Mouse (Mus musculus) kidney, embryonic 16.5 days (tissue): ENCODE results near the gene Dld. TPM values are rescaled to one million over a fixed set of nuclear protein-coding genes. Genes with fewer than 3 reads are reported as not detected.
A peak's percentile ranks its signal among the peaks of the same experiment; 100 is the strongest.

Experiments used
- ATAC-seq: fragments of 200-750 bp; cut with Nextera tagmentation; 2 replicates; pipeline ENCODE4 v1.8.0; 2017; ENCODE audit warnings: moderate TSS enrichment; ENCODE audit not compliant: low FRiP score, low TSS enrichment
- H3K27ac ChIP-seq: fragments of 300-500 bp; sonication (generic); 2 replicates; pipeline ENCODE4 v1.5.1; 2014; ENCODE audit warnings: low read length
- H3K27me3 ChIP-seq: fragments of 300-500 bp; sonication (generic); 2 replicates; pipeline ENCODE4 v1.6.1; 2014; ENCODE audit warnings: low read length, control low read depth, mixed read lengths; ENCODE audit not compliant: insufficient read depth
- H3K36me3 ChIP-seq: fragments of 300-500 bp; sonication (generic); 2 replicates; pipeline ENCODE4 v1.6.1; 2014; ENCODE audit warnings: low read length, control low read depth, mixed read lengths; ENCODE audit not compliant: insufficient read depth
- H3K4me1 ChIP-seq: fragments of 300-500 bp; sonication (generic); 2 replicates; pipeline ENCODE4 v1.6.1; 2014; ENCODE audit warnings: low read length, control low read depth, mixed read lengths; ENCODE audit not compliant: insufficient read depth
- H3K4me2 ChIP-seq: fragments of 300-500 bp; sonication (generic); replicated peaks from 2 replicates; pipeline ENCODE4 v1.6.1; 2014; ENCODE audit warnings: low read depth, low read length
- H3K4me3 ChIP-seq: fragments of 300-500 bp; sonication (generic); 2 replicates; pipeline ENCODE4 v1.5.1; 2014; ENCODE audit warnings: mild to moderate bottlenecking, low read length
- H3K9ac ChIP-seq: fragments of 300-500 bp; sonication (generic); replicated peaks from 2 replicates; pipeline ENCODE4 v1.6.1; 2014; ENCODE audit warnings: low read length
- H3K9me3 ChIP-seq: fragments of 300-500 bp; sonication (generic); 2 replicates; pipeline ENCODE4 v1.6.1; 2016; ENCODE audit warnings: low read length, control low read depth
- WGBS: fragments of 180-500 bp; shearing (Covaris S2); extraction: QIAGEN DNeasy Blood & Tissue Kit; methylation state at CpG from one replicate; pipeline ENCODE4 v1.1.7; 2014; 5-methylcytosine and 5-hydroxymethylcytosine counted together
- polyA plus RNA-seq: library from polyadenylated mRNA; unstranded; fragments of >200 nt; fragmentation: Nextera tagmentation; extraction: Ambion mirVana; gene quantifications from 2 replicates; pipeline ENCODE4 v1.2.1, GENCODE M21; 2015

Gene Dld
- polyA plus RNA-seq, 1 experiment from 2014 or later: 147 TPM

DNA sequence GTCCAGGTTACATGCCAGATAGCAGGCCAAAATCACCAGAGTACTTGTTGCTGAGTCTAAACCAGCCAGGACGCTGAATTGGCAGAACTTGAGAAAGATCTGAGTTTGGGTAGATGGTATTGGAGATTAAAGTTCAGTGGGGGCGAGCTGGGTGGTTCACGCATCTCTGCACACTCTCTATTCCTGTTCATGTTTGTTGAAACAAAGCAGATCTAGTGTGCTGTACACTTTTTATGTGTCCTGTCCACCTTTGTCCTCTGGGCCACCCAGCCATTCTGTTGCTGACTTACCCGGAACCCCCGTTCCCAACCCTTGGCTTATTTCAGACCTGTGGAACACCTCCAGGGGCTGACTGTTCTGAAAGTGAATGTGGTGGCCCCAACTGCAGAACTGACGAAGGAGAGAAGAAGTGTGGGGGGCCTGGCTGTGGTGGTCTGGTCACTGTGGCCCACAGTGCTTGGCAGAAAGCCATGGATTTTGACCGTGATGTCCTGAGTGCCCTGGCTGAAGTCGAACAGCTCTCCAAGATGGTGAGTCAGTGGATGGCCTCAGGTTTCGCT, 28.0 kb downstream of the Dld start:
- Histone ChIP-seq H3K4me2 (no peak overlapping the region), H3K27me3 (no peaks in the 10 kb centered on the region), H3K4me3 (no peak overlapping the region), H3K4me1 (no peaks in the 10 kb centered on the region), H3K27ac (no peak overlapping the region), H3K9me3 (no peaks in the 10 kb centered on the region), H3K36me3 (peaks cover 83% of the 10 kb centered on the region), H3K9ac (no peak overlapping the region)
- 0 out of 2 replicates have a peak, but pooled peaks have one; percentile 6 for ATAC-seq
- 69% methylated on average over 9 of the region's 9 CpGs for WGBS

DNA sequence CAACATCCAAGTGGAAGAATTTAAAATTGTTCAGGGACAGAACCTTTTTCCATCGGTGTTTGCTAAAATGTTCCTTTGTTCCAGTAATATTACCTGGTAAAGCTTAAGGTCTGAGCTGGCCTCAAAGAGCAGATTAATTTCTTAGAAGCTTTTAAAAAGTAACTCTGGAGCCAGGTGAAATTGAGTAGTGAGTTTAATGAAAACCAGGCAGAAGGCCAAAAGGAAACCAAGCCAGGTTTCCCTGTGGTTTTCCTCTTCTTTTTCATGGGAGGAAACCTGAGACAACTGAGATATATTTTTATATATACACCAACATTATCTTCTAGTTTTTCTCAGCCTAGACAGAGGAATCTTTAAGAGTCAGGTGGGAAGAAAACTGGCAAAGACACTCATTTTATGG, 29.7 kb downstream of the Dld start:
- WGBS: 92% methylated on average over 1 of the region's 1 CpGs

GRCm38 (mm10) chr12:31320817-31321216, 30.4 kb downstream of the Dld start:
- H3K27ac ChIP-seq: no peak overlapping the region
- no peak overlapping the region for H3K4me2 ChIP-seq
- no peaks in the 10 kb centered on the region for H3K27me3 ChIP-seq
- H3K9ac ChIP-seq: no peak overlapping the region
- WGBS: 57% methylated on average over 13 of the region's 13 CpGs
- no peaks in the 10 kb centered on the region for H3K9me3 ChIP-seq
- H3K4me1 ChIP-seq: no peaks in the 10 kb centered on the region
- H3K36me3 ChIP-seq: peaks cover 83% of the 10 kb centered on the region
- no peak overlapping the region for H3K4me3 ChIP-seq
- no peak for ATAC-seq

More for the DNA sequence above, 29.7 kb downstream of the Dld start:
- H3K27ac ChIP-seq: no peak overlapping the region
- no peaks in the 10 kb centered on the region for H3K4me1 ChIP-seq
- no peaks in the 10 kb centered on the region for H3K27me3 ChIP-seq
- H3K4me2 ChIP-seq: no peak overlapping the region
- ATAC-seq: no peak
- no peaks in the 10 kb centered on the region for H3K9me3 ChIP-seq
- no peak overlapping the region for H3K4me3 ChIP-seq
- no peak overlapping the region for H3K9ac ChIP-seq
- H3K36me3 ChIP-seq: peaks cover 84% of the 10 kb centered on the region

- no peak for ATAC-seq
- Histone ChIP-seq H3K4me1 (no peaks in the 10 kb centered on the region), H3K36me3 (peaks cover 84% of the 10 kb centered on the region)
Observed at GRCm38 (mm10) chr12:31318409-31318963, 32.8 kb downstream of the Dld start.

GRCm38 (mm10) chr12:31317670-31318408, 33.4 kb downstream of the Dld start:
- Histone ChIP-seq H3K4me2 (no peak overlapping the region), H3K27ac (no peak overlapping the region), H3K4me1 (no peaks in the 10 kb centered on the region), H3K36me3 (peaks cover 84% of the 10 kb centered on the region), H3K27me3 (no peaks in the 10 kb centered on the region), H3K9me3 (no peaks in the 10 kb centered on the region), H3K9ac (no peak overlapping the region), H3K4me3 (no peak overlapping the region)
- 92% methylated on average over 7 of the region's 7 CpGs for WGBS
- 0 out of 2 replicates have a peak, but pooled peaks have one; percentile 31 for ATAC-seq

More at GRCm38 (mm10) chr12:31318409-31318963, 32.8 kb downstream of the Dld start:
- no peaks in the 10 kb centered on the region for H3K9me3 ChIP-seq
- H3K9ac ChIP-seq: no peak overlapping the region
- H3K4me3 ChIP-seq: no peak overlapping the region
- H3K27me3 ChIP-seq: no peaks in the 10 kb centered on the region
- no peak overlapping the region for H3K4me2 ChIP-seq
- H3K27ac ChIP-seq: no peak overlapping the region
- 80% methylated on average over 10 of the region's 10 CpGs for WGBS

GRCm38 (mm10) chr12:31315961-31316360, 35.3 kb downstream of the Dld start:
- no peak overlapping the region for H3K4me2 ChIP-seq
- H3K27ac ChIP-seq: no peak overlapping the region
- no peak overlapping the region for H3K4me3 ChIP-seq
- no peaks in the 10 kb centered on the region for H3K27me3 ChIP-seq
- WGBS: 76% methylated on average over 6 of the region's 6 CpGs
- no peak for ATAC-seq
- no peaks in the 10 kb centered on the region for H3K4me1 ChIP-seq
- H3K36me3 ChIP-seq: peaks cover 85% of the 10 kb centered on the region
- H3K9ac ChIP-seq: no peak overlapping the region
- no peaks in the 10 kb centered on the region for H3K9me3 ChIP-seq

DNA sequence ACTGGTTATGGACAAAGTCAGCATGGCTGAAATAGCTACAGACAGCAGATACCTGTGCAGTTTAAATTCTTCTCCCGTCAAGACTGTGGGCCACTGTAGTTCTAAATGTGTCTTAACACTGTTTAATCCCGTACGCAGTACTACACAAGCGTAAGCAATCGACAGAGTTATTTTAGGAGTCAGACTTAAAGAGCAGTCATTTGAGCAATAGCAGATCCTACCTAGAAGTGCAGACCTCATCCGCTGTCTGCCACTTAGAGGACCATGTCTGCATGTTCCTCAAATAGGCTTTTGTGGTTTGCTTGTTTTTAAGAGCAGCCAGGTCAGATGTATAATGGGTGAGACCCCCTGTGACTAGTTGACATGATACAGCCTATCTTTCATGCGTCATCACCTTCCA, 36.9 kb downstream of the Dld start:
- 95% methylated on average over 7 of the region's 7 CpGs for WGBS
- Histone ChIP-seq H3K4me3 (no peak overlapping the region), H3K9me3 (no peaks in the 10 kb centered on the region), H3K4me2 (no peak overlapping the region), H3K9ac (no peak overlapping the region), H3K27me3 (no peaks in the 10 kb centered on the region), H3K36me3 (peaks cover 91% of the 10 kb centered on the region), H3K27ac (no peak overlapping the region), H3K4me1 (no peaks in the 10 kb centered on the region)
- ATAC-seq: no peak

DNA sequence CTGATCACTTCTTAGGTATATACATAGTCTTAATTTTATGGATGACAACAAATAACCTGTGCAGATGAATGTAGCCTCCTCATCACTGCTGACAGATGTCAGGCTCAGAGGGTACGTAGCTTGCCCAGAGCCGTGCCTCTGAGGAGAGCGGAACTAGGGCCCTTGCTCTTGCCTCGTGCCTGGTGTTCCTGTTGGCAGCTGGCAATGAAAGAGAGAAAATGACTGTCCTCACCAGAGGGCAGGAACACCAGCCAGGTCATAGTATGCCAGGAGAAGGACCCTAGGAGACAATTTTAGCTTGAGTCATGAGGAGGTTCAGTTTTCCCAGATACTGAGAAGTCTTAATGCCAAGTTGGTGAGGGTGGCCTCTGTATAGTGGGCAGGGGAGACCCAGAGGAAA, 38.1 kb downstream of the Dld start:
- Histone ChIP-seq H3K36me3 (peaks cover 88% of the 10 kb centered on the region), H3K27ac (no peak overlapping the region), H3K9me3 (no peaks in the 10 kb centered on the region), H3K4me1 (no peaks in the 10 kb centered on the region), H3K4me2 (no peak overlapping the region), H3K4me3 (no peak overlapping the region), H3K9ac (no peak overlapping the region), H3K27me3 (no peaks in the 10 kb centered on the region)
- WGBS: 98% methylated on average over 4 of the region's 4 CpGs
- ATAC-seq: no peak

GRCm38 (mm10) chr12:31312281-31312680, 39.0 kb downstream of the Dld start:
- H3K9ac ChIP-seq: no peak overlapping the region
- ATAC-seq: no peak
- H3K27me3 ChIP-seq: no peaks in the 10 kb centered on the region
- H3K9me3 ChIP-seq: no peaks in the 10 kb centered on the region
- H3K27ac ChIP-seq: no peak overlapping the region
- H3K36me3 ChIP-seq: peaks cover 92% of the 10 kb centered on the region
- H3K4me2 ChIP-seq: no peak overlapping the region
- 88% methylated on average over 5 of the region's 5 CpGs for WGBS
- no peak overlapping the region for H3K4me3 ChIP-seq
- H3K4me1 ChIP-seq: no peaks in the 10 kb centered on the region

DNA sequence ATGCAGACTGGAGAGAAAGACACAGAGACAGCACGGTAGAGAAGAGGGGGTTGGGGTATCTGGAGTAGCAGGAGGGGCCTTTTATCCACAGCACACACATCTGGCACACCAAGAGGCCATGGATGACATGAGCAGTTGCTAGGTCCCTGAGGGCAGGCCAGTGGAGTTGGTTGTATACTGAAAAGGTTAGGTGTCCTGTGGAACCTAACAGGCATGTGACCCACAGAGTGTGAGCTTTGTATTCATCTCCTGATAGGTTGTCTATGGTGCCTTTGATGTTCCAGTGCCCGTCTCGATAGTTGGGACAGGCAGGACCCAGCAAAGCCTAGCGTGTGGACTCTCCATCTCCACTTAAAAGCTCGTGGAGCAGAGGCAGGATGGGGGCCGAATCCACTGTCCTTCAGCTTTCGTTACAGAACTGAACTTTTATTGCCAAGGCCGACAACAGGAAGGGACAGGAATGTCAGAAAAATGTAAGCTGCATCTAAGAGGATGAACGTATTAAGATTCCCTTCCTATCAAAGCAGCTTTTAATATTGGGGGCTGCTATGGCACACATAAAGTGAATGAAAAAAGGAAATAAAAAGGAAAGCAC, 39.5 kb downstream of the Dld start:
- no peak overlapping the region for H3K4me2 ChIP-seq
- H3K4me1 ChIP-seq: no peaks in the 10 kb centered on the region
- no peak overlapping the region for H3K9ac ChIP-seq
- ATAC-seq: no peak
- no peak overlapping the region for H3K4me3 ChIP-seq
- no peaks in the 10 kb centered on the region for H3K27me3 ChIP-seq
- H3K27ac ChIP-seq: no peak overlapping the region
- H3K9me3 ChIP-seq: no peaks in the 10 kb centered on the region
- WGBS: 90% methylated on average over 9 of the region's 9 CpGs
- peaks cover 92% of the 10 kb centered on the region for H3K36me3 ChIP-seq
